Mouse (Mus musculus) adrenal gland, adult 2 months (tissue): Measurements from ENCODE around the gene P2rx6. TPM values are rescaled to one million over a fixed set of nuclear protein-coding genes. Genes with fewer than 3 reads are reported as not detected.
A peak's percentile ranks its signal among the peaks of the same experiment; 100 is the strongest.
"Not testable (repeated sequence)": the region's sequence is repeated elsewhere in the genome, so short reads cannot be mapped to it uniquely, and the experiment has no call there.

Experiments
- DNase-seq: peaks from one replicate; pipeline ENCODE4 v3.0.0; 2021
- long read RNA-seq: library from polyadenylated mRNA; stranded (forward); transcript quantifications from one replicate; pipeline ENCODE4 v2.0.0, GENCODE M21; 2021
- polyA plus RNA-seq: library from polyadenylated mRNA; depleted of rRNA; stranded (reverse); fragments of >200 nt; gene quantifications from 2 replicates; pipeline ENCODE4 v1.2.3, GENCODE M21; 2012; rRNA removed
- total RNA-seq, 2 experiments: library from RNA; stranded (reverse); gene quantifications; 2 replicates each; pipeline ENCODE4 v1.2.3; 2021

The P2rx6 gene
- total RNA-seq: 1 to 10 TPM; 1.1 to 1.3 TPM
- polyA plus RNA-seq: 2.0 and 2.6 TPM in 2 replicates
- long read RNA-seq, partial matches to known transcripts: 0 of 1 reads
- long read RNA-seq, other reads (novel, unspliced or antisense): 0 of 1 reads

DNA sequence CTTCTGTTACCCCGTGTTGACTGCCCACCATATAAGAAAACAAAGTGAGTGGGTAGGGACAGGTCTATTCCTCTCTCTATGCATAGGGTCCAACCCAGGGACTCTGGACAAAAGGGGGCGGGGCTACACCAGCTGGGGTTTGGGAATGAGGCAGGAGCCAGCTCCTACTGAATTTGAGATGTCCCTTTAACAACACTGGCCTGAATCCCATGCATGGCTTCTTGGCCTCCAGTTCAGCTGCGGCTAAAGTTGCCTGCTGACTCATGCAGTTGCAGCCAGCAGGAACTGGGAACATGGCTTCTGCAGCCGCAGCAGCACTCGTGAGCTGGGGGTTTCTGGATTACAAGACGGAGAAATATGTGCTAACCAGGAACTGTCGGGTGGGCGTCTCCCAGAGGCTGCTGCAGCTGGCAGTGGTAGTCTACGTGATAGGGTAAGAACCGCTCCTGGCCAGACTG is at the start of gene P2rx6:
P2rx6 (plus strand) TSS at position 135 of the 458 bp plus-strand sequence.
- DNase-seq: peak; percentile 61

DNA sequence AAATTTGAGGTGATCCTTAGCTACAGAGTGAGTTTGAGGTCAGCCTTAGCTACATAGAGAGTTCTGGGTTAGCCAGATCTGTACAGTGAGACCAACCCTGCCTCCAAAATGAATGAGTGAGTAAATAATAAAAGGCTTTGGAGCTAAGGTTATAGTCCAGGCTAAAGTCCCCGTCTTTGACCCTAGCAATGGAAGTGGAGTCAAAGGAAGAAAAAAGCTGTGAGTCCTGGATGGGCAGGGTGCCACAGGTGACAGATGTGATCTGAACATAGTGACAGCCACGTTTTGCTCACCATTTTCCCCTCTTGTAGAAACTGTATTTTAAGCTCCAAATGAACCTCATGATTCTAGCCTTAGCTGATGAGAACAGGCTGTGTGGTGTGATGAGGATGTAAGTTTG is 42.8 kb upstream of the P2rx6 start:
- no peak for DNase-seq

DNA sequence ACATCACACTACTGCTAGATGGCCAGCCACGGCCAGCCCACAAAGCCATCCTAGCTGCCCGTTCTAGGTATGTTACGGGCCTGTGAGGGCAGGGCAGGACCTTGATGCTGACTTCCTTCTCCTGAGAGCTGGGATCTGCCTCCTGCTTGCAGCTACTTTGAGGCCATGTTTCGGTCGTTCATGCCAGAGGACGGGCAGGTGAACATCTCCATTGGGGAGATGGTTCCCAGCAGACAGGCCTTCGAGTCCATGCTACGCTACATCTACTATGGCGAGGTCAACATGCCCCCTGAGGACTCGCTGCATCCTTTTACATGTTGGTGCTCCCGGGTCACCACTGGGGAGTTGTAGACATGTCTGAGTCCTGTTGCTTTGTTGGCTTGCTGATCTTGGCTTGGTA is 37.5 kb upstream of the P2rx6 start:
- no peak for DNase-seq

DNA sequence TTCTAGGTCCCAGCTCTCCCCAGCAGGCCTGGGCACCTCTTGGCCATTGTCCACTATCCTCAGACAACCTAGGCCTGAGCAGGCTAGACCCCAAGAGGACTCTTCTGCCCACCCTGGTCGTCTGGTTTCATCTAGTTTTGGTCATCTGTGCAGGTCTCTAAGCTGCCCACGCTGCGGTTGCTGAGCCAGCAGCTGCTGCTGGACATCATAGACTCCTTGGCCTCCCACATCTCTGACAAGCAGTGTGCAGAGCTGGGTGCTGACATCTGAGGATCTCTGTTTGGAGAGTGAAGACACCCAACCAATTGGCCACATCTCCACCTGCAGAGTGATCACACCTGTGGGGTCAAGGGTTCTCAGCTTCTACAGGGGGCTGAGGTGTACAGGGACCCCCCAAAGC is 36.2 kb upstream of the P2rx6 start:
- no peak for DNase-seq

DNA sequence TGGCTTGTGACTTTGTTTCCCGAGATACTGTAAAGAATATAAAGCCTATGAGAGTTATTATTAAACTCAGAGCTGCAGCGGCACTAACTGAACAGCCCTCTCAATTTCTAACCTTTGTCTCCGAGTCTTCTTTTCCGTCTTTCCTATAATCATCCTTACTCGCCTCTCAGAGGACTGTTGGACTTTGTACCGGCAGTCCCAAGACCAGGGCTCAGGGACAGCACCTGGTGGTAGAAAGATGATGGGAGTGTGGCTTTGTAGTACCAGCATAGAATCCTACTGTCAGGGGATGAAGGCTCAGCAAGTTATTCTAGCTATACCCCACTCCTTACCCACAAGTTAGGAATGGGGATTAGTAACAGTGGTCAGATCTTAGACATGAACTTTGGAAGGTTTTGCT is 35.5 kb upstream of the P2rx6 start:
- DNase-seq: no peak

DNA sequence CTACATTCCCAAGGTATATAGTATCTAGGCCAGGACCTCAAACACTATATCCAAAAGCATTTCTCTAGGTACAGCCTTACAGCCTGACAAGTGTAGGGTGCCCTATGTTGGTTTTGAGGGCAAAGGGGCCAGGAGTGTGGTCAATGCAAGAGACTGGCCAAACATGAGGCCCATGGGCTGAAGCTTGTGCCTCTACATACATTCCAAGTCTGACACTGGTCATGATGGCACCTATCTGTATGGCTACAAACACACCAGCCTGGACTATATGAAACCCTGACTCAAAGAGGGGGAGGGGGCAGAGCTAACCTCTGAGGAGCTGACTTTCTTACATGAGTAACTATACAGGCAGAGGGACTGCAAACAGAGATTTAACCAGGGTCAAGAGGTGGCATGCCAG is 34.1 kb upstream of the P2rx6 start:
- DNase-seq: no peak

DNA sequence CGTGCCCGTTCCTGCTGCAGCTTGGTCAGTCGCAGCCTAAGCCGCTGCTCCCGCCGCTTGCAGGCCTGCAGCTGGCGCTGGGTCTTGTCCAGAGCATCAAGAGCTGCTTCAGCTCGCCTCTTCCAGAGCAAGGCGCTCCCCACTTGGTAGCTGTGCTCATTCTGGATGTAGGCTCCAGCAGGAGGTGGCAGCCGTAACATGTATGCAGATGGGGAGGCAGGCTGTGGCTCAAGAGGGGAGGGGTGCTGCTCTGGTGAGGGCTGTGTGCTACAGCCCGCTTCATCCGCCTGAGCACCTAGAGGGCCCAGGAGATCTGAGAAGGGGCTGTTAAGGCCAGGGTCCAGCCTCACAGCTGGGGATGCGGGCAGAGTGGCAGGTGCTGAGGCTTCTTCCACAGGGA is 33.4 kb upstream of the P2rx6 start:
- no peak for DNase-seq

DNA sequence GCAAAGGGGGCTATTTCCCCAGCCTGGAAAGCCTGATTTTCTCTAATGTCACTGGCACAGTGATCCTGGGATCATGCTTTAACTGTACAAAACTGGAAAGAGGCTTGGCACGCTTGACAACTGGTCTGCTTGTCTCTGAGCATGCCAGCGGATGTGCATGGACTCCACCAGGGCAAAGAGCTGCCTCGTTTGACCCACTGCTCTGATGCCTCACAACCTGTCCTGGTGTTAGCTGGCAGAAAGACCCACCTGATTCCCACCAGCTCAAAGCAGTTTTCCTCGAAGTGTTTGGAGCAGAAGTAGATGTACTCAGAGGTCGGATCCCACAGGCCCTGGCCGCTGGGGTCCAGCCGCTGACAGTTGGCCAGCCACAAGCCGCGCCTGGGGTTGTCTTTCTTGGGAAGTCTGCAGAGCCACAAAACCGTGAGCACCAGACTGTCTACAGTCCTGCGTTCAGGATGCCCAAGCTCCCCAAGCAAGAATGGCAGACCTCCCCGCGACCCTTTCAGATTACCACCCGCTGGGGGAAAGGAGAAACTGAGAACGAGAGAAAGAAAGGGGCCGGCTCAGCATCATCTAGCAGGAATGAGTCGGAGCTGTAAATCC is 31.6 kb upstream of the P2rx6 start:
- no peak for DNase-seq

DNA sequence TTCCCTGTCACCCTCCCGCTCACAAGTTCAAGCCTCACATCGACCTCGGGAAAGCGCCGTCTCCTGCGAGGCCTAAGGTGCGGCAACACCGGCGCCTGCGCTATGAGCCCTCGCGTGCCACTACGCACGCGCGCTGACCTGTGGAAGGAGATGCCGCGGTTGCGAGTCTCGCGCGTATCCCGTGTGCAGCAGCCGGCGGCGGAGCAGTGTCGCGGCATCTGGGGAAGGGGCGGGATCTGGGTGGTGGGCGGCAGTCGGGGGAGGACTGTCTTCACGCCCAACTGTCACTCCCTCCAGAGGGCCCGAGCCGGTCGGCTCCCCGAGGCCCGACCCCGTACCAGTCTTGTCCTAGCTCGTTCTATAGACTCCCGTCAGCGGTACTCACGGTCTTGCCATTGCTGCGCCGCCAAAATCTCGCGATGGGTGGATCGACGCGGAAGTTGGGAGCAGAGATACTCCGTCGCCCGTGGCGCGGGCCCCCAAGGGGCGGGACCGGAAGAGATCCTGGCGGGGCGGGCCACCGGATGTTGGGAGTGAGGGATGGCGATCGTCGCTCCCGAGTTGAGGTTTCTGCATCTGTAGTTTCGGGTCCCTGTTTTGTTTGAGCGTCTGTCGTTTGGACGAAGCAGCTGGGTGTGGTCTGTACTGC is 30.9 kb upstream of the P2rx6 start, which contains the start of gene Thap7:
Thap7 (minus strand) TSS at position 497 of the 649 bp plus-strand sequence.
- DNase-seq: peak; percentile 97

DNA sequence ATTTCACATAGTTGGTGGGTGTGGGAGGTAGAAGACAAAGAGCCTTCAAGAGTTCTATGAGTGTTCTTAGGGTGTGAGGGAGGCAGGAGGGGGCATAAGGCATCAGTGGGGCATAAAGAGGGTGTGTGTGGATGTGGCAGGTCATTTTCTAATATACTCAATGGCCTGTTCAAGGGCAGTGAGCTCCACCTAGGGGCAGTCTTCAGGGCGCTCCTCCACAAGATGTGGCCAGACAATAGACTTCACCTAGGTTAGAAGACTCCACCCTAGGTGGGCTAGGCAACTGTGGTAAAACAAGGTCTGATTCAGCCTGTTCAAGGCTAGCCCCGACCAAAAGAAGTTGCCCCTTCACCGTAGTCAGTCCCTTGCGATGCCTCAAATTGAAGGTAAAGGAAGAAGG is 29.4 kb upstream of the P2rx6 start:
- DNase-seq: no peak

DNA sequence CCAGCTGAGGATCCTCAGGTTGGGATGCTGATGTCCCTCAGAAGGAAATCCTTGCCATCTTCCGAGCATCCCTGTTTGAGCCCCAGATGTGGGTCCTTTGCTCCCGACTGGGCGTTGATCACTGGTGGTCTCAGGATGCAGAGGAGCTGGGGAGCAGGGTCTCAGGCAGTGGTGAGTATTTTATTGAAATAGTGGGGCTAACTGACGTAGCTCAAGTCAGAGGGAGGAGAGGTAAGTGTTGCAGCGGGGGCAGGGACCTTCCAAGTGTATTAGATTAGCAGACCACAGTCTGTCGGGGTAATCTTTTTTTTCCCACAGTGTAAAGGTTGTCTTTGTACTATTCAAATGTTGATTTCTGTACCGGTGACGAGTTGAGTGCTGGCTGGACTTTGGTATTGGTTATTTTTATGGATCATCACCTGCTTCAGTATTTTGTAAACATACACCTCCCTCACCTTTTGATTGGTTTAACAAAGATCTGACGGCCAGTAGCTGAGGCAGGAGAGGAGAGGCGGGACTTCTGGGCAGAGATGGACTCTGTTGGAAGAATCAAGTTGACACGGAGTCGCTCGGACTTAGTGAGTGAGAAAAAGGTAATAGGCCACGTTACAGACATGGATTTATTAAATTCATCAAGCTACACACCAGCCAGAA is 28.9 kb upstream of the P2rx6 start:
- DNase-seq: no peak

DNA sequence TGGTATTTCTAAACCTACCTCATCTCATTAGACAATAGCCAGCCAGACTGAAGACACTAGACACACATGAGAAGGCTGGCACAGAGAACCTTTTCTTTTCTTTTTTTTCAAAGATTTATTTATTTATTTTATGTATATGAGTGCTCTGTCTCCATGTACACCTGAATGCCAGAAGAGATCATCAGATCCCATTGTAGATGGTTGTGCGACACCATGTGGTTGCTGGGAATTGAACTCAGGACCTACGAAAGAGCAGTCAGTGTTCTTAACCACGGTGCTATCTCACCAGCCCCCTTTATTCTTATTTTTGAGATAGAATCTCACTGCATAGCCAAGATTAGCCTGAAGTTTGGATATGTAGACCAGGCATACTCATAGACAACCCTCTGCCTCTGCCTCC is 25.1 kb upstream of the P2rx6 start:
- no peak for DNase-seq

DNA sequence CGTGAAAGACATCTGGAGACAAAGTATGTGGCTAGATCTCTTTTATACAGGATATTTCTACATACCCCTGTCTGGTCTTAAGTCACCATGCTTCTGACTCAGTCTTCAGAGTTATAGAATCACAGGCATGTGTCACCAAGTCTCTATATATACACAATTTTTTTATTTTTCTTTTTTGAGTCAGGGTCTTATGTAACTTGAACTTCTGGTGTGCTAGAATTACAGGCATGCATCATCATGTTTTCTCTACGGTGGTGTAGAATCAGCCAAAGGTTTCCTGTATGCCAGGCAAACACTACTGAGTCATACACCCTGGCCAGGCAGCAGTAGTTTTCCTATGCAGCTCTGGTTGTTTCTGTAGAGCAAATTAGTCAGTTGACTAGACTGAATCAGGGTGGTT is 19.1 kb upstream of the P2rx6 start:
- DNase-seq: no peak

DNA sequence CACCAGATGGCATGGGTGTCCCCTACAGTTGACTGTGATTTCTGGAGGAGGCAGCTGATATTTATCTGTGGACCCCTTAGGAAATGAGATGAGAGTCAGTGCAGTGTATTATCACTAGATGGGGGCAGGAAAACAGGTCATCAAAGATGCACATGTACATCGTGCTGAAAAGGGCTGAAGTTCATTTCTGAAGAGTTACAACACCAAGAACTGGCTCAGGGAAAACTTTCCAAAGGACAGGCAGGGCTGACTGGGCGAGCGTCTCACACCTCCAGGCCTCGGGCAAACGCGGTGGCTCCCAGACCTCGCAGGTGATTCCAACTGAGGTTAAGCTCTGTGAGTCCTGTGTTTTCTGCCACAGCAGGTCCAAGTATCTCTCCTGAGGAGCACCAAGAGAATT is 8.8 kb upstream of the P2rx6 start:
- DNase-seq: no peak

DNA sequence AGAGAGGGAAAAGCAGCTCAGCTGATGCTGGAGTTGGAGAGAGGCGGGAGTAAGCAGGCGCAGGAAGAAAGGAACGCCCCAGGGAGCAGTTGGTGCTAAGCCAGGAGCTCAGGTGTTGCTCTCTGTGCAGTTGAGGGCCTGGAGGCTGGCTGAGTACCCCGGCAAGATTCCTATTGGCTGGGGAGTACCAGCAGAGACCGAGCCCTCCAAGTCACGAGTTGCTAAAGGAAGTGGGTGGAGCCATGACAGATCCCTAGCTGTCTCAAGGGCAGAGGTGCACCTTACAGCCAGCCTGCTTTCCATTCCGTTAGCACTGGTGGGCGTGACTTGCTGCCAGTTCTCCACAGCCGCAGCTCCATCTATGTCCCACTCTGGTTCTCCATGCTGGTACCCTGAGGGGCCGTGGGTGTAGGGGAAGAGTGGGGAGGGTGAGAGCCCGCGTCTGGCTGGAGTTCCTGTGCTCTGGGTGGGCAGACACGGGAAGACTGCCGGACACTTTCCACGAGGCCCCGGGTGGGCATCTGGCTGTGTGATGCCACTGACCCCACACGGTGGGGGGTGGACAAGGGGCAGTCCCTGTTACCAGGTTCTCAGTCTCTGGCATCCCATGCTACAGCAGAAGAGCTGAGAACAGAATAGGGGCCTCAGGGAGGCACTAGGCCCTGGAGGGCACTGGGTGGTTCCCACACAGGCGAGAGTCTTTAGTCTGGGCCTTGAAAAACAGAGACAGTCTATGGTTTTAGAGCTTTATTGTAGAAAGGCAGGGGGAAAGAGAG is 7.6 kb upstream of the P2rx6 start:
- peak; percentile 37 for DNase-seq

DNA sequence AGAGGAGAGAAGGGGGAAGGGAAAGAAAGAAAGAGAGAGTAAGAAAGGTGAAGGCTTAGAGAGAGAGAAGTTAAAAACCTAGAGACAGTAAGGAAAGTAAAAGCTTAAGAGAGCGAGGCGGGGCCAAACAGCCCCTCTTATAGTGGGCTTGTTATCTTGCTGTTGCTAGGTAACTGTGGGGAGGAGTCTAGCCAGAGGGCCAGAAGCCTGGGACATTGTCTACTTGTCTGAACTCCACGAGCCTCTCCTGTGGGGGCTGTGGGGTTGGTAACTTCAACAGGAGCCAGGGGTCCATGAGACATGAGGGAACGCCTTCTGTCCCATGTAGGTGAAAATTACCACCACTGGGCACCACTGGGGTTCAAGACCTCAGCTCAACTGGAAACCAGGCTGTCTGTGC is 7.0 kb upstream of the P2rx6 start:
- DNase-seq: not testable (repeated sequence)

DNA sequence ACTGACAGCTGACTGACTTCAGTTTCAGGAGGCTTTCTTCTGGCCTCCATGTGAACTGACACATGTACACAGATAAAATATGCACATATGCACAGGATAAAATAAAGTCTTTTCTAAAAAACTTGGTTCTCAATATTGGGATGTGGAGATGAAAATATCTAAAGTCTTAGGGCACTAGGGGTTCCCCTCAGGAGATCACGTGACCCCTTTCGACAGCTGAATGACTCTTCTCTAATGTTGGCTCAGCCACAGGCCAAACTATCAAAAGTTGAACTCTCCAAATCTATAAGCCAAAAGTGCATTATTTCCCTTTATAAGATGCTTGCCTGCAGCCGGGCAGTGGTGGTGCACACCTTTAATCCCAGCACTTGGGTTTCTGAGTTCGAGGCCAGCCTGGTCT is 5.5 kb upstream of the P2rx6 start:
- no peak for DNase-seq

DNA sequence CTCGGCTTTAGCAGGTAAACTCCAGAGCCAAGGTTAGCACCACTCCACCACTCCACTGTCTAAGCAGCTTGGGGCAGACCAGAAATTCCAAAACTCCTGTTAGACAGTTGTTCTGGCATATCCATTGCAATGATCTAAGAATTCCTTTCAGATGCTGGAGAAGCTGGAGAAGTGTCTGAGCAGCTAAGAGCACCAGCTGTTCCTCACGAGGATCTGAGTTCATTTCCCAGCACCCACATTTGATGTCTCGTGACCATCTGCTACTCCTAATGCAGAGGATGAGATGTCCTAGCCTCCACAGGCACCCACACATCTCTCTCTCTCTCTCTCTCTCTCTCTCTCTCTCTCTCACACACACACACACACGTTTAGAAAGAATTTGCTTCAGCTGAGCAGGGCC is 4.8 kb upstream of the P2rx6 start:
- no peak for DNase-seq

DNA sequence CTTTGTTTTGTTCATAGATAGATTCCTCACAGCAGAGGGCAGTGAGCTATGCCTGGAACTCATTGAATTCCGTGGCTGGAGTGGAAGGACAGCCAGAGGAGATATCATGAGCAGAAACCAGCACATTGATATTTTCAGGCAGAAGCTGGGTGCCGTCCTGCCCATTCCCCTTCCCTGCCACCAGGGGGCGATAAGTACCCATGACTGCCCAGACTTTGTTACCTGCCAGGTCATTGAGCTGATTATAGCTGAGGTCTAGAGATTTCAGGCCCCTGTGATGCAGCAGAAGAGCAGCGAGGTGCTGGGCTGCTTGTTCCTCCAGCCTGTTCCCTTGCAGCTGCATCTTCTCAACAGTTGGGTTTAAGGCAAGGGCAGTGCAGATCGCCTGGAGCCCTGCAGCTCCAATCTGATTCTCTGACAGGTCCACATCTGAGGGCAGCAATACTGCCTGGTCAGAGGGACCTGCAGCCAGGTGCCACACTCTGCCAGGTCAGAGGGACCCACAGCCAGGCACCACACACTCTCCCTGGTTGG is 3.7 kb upstream of the P2rx6 start:
- DNase-seq: peak; percentile 63

DNA sequence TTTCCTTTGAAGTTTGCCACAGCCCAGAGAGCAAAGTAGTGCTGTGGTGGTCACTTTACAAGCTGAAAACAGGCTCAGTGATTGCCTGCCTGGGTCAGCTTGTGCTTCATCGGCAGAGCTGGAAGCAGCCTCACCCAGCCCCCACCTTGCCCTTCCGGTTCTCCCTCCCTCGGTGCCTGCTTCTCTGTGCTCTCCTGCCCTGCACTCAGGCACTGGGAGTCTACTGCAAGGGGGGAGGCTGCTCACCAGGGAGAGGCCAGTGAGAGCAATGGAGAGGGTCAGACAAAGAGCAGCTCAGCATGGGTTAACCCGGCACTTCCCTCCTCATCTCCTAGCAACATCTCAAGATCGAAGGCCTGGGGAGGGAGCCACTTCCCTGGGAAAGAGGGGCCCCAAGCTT is 2.9 kb upstream of the P2rx6 start:
- no peak for DNase-seq

DNA sequence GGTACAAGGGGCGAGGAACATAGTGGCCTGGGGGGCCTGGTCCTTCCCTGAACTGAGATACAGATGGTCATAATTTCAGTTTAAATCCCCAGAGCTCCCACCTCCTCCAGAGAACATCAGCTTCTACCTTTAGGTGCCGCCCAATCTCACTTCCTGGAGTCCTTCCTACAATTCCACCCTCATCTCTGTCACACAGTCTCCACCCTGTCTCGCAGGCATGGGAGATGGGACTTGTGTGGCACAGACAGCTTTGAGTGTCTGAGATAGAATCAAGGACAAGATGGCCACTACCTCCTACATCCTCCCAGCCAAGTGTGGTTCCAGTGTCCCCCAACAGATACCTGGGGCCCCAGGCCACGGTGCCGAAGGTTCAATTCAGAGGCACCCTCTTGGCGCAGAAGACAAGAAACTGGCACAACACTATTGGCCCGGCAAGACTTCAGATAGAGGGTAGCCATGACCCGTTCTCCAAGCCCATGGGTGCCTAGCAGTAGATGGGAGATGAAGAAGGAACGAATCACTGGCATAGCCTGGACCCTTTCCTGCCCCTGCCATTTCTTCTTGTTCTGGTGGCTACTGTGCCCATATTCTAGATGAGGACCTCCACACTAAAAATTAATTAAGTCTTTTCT is 2.2 kb upstream of the P2rx6 start:
- DNase-seq: no peak
